In the genomic region with DNA sequence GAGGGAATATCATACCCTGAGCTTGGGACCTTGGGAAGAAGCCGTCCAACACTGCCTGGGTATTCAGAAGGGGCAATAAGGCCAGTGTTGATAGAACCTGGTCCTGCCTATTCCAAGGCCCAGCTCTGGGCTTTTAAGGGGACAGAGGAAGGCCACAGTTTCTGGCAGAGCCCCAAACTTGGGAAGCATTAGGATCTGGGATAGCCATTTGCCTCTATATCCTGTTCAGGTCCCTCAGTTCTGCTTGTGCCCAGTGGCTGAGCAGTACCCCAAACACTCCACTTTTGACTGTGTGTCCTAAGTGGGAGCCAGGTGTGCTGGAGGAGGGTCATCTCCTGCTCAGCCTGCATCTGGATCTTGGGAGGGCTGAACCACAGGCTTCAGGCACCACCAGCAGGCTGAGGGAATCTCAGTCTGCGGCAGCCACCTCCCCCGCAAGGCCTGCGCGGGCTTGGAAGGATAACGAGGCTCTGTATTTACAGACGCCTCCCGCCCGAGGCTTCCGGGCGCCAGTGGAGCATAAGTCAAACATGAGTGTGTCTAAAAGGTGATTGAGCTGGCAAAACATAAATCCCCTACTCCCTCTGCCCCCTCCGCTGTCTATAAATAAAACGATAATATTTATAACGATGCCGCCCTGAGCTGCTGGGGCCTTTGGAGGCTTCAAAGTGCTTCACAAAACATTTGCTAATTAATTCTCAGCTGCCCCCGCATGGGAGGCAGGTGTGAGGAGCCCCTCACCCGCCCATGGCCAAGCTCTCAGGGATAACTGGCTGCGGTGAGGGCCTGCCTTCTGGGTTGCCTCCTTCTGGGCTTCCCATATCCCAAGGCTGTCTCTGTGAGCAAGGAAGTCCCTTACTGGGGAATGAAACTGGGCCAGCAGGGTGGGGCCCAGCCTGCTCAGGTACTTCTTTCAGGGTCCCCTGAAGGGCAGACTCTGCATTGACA, we compare ENCODE assay signal across 8 mouse cellular contexts.
DNase-seq lines count a peak whose midpoint lies in the region; ATAC-seq and TF ChIP-seq lines count a peak whose summit lies in the region.

No protein-coding gene starts in this region.

- peaks cover 70% of the 10 kb centered on the region for H3K4me1 ChIP-seq in E14TG2a.4 (replicated peaks; ENCODE audit: low read depth, low read length)
- H3K4me1 ChIP-seq in forebrain, embryonic 16.5 days (replicated peaks; ENCODE audit: control insufficient read depth, insufficient read depth, low read length): peaks cover 32% of the 10 kb centered on the region
- peaks cover 3% of the 10 kb centered on the region; the same call in 1 of the 2 replicates for H3K4me1 ChIP-seq in intestine, postnatal 0 days (replicated peaks; ENCODE audit: control insufficient read depth, insufficient read depth, low read length)
- peaks cover 27% of the 10 kb centered on the region for H3K4me1 ChIP-seq in lung, postnatal 0 days (ENCODE audit: insufficient read depth, low read depth, low read length)
- H3K4me1 ChIP-seq in stomach, embryonic 15.5 days: peaks cover 63% of the 10 kb centered on the region

- peaks cover 22% of the 10 kb centered on the region for H3K36me3 ChIP-seq in E14TG2a.4 (ENCODE audit: insufficient read depth, low read length)
- H3K36me3 ChIP-seq in forebrain, embryonic 16.5 days (ENCODE audit: control insufficient read depth, insufficient read depth): no peaks in the 10 kb centered on the region
- H3K36me3 ChIP-seq in intestine, postnatal 0 days (ENCODE audit: control insufficient read depth, insufficient read depth): peaks cover 82% of the 10 kb centered on the region
- H3K36me3 ChIP-seq in lung, postnatal 0 days (ENCODE audit: insufficient read depth, low read length): peaks cover 14% of the 10 kb centered on the region; the same call in 1 of the 2 replicates
- H3K36me3 ChIP-seq in stomach, embryonic 15.5 days: peaks cover 31% of the 10 kb centered on the region

- intact Hi-C loops in gastrocnemius, postnatal 14 days (cut with DNase I; ENCODE audit: low total_unique reads): loop anchor here (5.0 kb wide), 1 partner anchor 54 kb away; no protein-coding TSS in a partner anchor

- peak overlapping the region; percentile 34; the same call in 1 of the 2 replicates for H3K9ac ChIP-seq in forebrain, embryonic 16.5 days (replicated peaks; ENCODE audit: low read depth, low read length)
- no peak overlapping the region for H3K9ac ChIP-seq in intestine, postnatal 0 days (ENCODE audit: low read depth, low read length)
- no peak overlapping the region for H3K9ac ChIP-seq in lung, postnatal 0 days (replicated peaks; ENCODE audit: low read depth)
- H3K9ac ChIP-seq in stomach, embryonic 15.5 days: no peak overlapping the region

- H3K27ac ChIP-seq in forebrain, embryonic 16.5 days (ENCODE audit: low read length): peak overlapping the region; percentile 26
- no peak overlapping the region; the same call in 1 of the 2 replicates for H3K27ac ChIP-seq in intestine, postnatal 0 days (ENCODE audit: low read depth, low read length)
- peak overlapping the region; percentile 32; the same call in 1 of the 2 replicates for H3K27ac ChIP-seq in lung, postnatal 0 days (ENCODE audit: low read length)
- peak overlapping the region; percentile 85 for H3K27ac ChIP-seq in stomach, embryonic 15.5 days

- H3K4me2 ChIP-seq in forebrain, embryonic 16.5 days (ENCODE audit: low read length): no peak overlapping the region
- no peak overlapping the region for H3K4me2 ChIP-seq in intestine, postnatal 0 days (replicated peaks; ENCODE audit: low read depth)
- no peak overlapping the region for H3K4me2 ChIP-seq in lung, postnatal 0 days (replicated peaks; ENCODE audit: low read depth, low read length)
- no peak overlapping the region for H3K4me2 ChIP-seq in stomach, embryonic 15.5 days

- no peak for ATAC-seq in forebrain, embryonic 16.5 days
- ATAC-seq in intestine, postnatal 0 days: no peak
- ATAC-seq in lung, postnatal 0 days: peak; percentile 32
- ATAC-seq in stomach, embryonic 15.5 days (ENCODE audit: insufficient read depth, low FRiP score, low read depth): peak; percentile 9; the same call in 1 of the 2 replicates

- no peak for TF ChIP-seq CTCF in E14TG2a.4 (conservative IDR thresholded peaks at IDR 0.05; ENCODE audit: low read length)
- 0 out of 2 replicates have a peak, but pooled peaks have one; percentile 16 for TF ChIP-seq CTCF in intestine, postnatal 0 days (IDR thresholded peaks at IDR 0.05; ENCODE audit: low read depth)
- no peak for TF ChIP-seq CTCF in lung, postnatal 0 days (IDR thresholded peaks at IDR 0.05)

- no peaks in the 10 kb centered on the region for H3K9me3 ChIP-seq in E14TG2a.4 (ENCODE audit: low read length)
- H3K9me3 ChIP-seq in forebrain, embryonic 16.5 days (ENCODE audit: control insufficient read depth, low read length): no peaks in the 10 kb centered on the region
- H3K9me3 ChIP-seq in intestine, postnatal 0 days (ENCODE audit: control insufficient read depth): no peaks in the 10 kb centered on the region
- H3K9me3 ChIP-seq in lung, postnatal 0 days (ENCODE audit: low read length): no peaks in the 10 kb centered on the region
- no peaks in the 10 kb centered on the region for H3K9me3 ChIP-seq in stomach, embryonic 15.5 days

- no peaks in the 10 kb centered on the region for H3K27me3 ChIP-seq in E14TG2a.4 (ENCODE audit: insufficient read depth, low read length)
- no peaks in the 10 kb centered on the region for H3K27me3 ChIP-seq in forebrain, embryonic 16.5 days (replicated peaks; ENCODE audit: control insufficient read depth, insufficient read depth, low read length)
- no peaks in the 10 kb centered on the region for H3K27me3 ChIP-seq in intestine, postnatal 0 days (replicated peaks; ENCODE audit: control insufficient read depth, insufficient read depth, low read length)
- H3K27me3 ChIP-seq in lung, postnatal 0 days (replicated peaks; ENCODE audit: insufficient read depth, low read length): no peaks in the 10 kb centered on the region
- no peaks in the 10 kb centered on the region for H3K27me3 ChIP-seq in stomach, embryonic 15.5 days (replicated peaks)

- TF ChIP-seq EP300 in lung, postnatal 0 days (IDR thresholded peaks at IDR 0.05): peak; percentile 49; the same call in 1 of the 2 replicates

- WGBS in forebrain, embryonic 16.5 days: 16% methylated on average over 18 of the region's 18 CpGs
- WGBS in intestine, postnatal 0 days: 29% methylated on average over 18 of the region's 18 CpGs
- 18% methylated on average over 18 of the region's 18 CpGs for whole genome bisulfite sequencing in lung, postnatal 0 days
- 19% methylated on average over 18 of the region's 18 CpGs for WGBS in stomach, embryonic 15.5 days

- H3K4me3 ChIP-seq in E14TG2a.4 (replicated peaks; ENCODE audit: low read length): peak overlapping the region; percentile 46
- no peak overlapping the region for H3K4me3 ChIP-seq in forebrain, embryonic 16.5 days (replicated peaks; ENCODE audit: low read length)
- no peak overlapping the region for H3K4me3 ChIP-seq in intestine, postnatal 0 days (ENCODE audit: low read depth, low read length)
- H3K4me3 ChIP-seq in lung, postnatal 0 days (ENCODE audit: low read depth, low read length): no peak overlapping the region
- H3K4me3 ChIP-seq in stomach, embryonic 15.5 days (replicated peaks): no peak overlapping the region

- peak; percentile 37 to 57 for DNase-seq in adrenal gland, adult (ENCODE audit: inconsistent age in 2 of 2, low spot score in 1 of 2)
- DNase-seq in adrenal gland, postnatal 4 days (ENCODE audit: low spot score in 2 of 2): no peak
- DNase-seq in lung, postnatal 0 days (ENCODE audit: low spot score): peak; percentile 58
- DNase-seq in gastrocnemius, postnatal 14 days: no peak

Comparison
In these comparisons a context has a peak if more than half of its experiments do, and no peak if none do; other contexts are left out.
1. DNase-seq: peak in adrenal gland, adult (2 of 2) and lung, postnatal 0 days (single experiment); none in adrenal gland, postnatal 4 days (0 of 2) and gastrocnemius, postnatal 14 days (single experiment).
2. ATAC-seq: peak in lung, postnatal 0 days (single experiment) and stomach, embryonic 15.5 days (single experiment); none in forebrain, embryonic 16.5 days (single experiment) and intestine, postnatal 0 days (single experiment).